ENCODE assay signal across 7 mouse cellular contexts in genomic region chr12:116281427-116282281, GRCm38 (mm10). TPM values are rescaled to one million over a fixed set of nuclear protein-coding genes. Genes with fewer than 3 reads are reported as not detected.
DNase-seq lines count a peak whose midpoint lies in the region; ATAC-seq and TF ChIP-seq lines count a peak whose summit lies in the region.

No protein-coding gene starts in this region.

- no peaks in the 10 kb centered on the region for H3K36me3 ChIP-seq in forebrain, embryonic 10.5 days (replicated peaks)
- H3K36me3 ChIP-seq in lung, postnatal 0 days (ENCODE audit: insufficient read depth, low read length) = no peaks in the 10 kb centered on the region

- no peak for TF ChIP-seq POLR2A in bone marrow macrophage, adult 2 months (IDR thresholded peaks at IDR 0.05; ENCODE audit: borderline replicate concordance, low read depth, low read length)
- TF ChIP-seq POLR2A in olfactory bulb, adult 2 months (IDR thresholded peaks at IDR 0.05; ENCODE audit: insufficient read depth, low read depth, low read length) = no peak

- DNase-seq in MN1 (ENCODE audit: low spot score) = peak; percentile 22
- DNase-seq in forebrain, embryonic 10.5 days (ENCODE audit: extremely low spot score, low spot score) = peak; percentile 35
- DNase-seq in heart, postnatal 36 days = peak; percentile 28 to 49
- peak; percentile 21 for DNase-seq in layer of hippocampus, adult 9-11 months
- peak; percentile 61 for DNase-seq in lung, postnatal 0 days (ENCODE audit: low spot score)

- no peaks in the 10 kb centered on the region for H3K27me3 ChIP-seq in forebrain, embryonic 10.5 days (ENCODE audit: poor library complexity, severe bottlenecking)
- H3K27me3 ChIP-seq in lung, postnatal 0 days (replicated peaks; ENCODE audit: insufficient read depth, low read length) = no peaks in the 10 kb centered on the region

- peaks cover 9% of the 10 kb centered on the region for H3K4me1 ChIP-seq in bone marrow macrophage, adult 2 months (ENCODE audit: control insufficient read depth, insufficient read depth, low read length)
- H3K4me1 ChIP-seq in forebrain, embryonic 10.5 days = peaks cover 21% of the 10 kb centered on the region
- H3K4me1 ChIP-seq in lung, postnatal 0 days (ENCODE audit: insufficient read depth, low read depth, low read length) = no peaks in the 10 kb centered on the region
- no peaks in the 10 kb centered on the region for H3K4me1 ChIP-seq in olfactory bulb, adult 2 months (ENCODE audit: control insufficient read depth, insufficient read depth, low read length)

- WGBS in forebrain, embryonic 10.5 days = under 1% methylated on average over 55 of the region's 55 CpGs
- WGBS in lung, postnatal 0 days = 1% methylated on average over 42 of the region's 55 CpGs
- WGBS in olfactory bulb, adult 2 months = under 1% methylated on average over 55 of the region's 55 CpGs

- ATAC-seq in lung, postnatal 0 days = peak; percentile 39

- intact Hi-C loops in heart, postnatal 36 days (cut with DNase I) = loop anchor here (1.0 to 5.0 kb wide), 5 partner anchors 46 to 340 kb away; partner anchors contain the start of genes Ncapg2 and Zfp386

- peak overlapping the region; percentile 78 for H3K4me3 ChIP-seq in bone marrow macrophage, adult 2 months (ENCODE audit: insufficient read depth, low read length)
- peak overlapping the region; percentile 96 for H3K4me3 ChIP-seq in forebrain, embryonic 10.5 days
- peak overlapping the region; percentile 100 for H3K4me3 ChIP-seq in lung, postnatal 0 days (ENCODE audit: low read depth, low read length)
- H3K4me3 ChIP-seq in olfactory bulb, adult 2 months (ENCODE audit: insufficient read depth, low read depth, low read length) = peak overlapping the region; percentile 62

- peak overlapping the region; percentile 72 for H3K9ac ChIP-seq in lung, postnatal 0 days (replicated peaks; ENCODE audit: low read depth)

- TF ChIP-seq EP300 in lung, postnatal 0 days (IDR thresholded peaks at IDR 0.05) = no peak

- H3K9me3 ChIP-seq in forebrain, embryonic 10.5 days = no peaks in the 10 kb centered on the region
- H3K9me3 ChIP-seq in lung, postnatal 0 days (ENCODE audit: low read length) = no peaks in the 10 kb centered on the region

- H3K4me2 ChIP-seq in lung, postnatal 0 days (replicated peaks; ENCODE audit: low read depth, low read length) = peak overlapping the region; percentile 91

- TF ChIP-seq CTCF in bone marrow macrophage, adult 2 months (IDR thresholded peaks at IDR 0.05; ENCODE audit: low read depth, low read length) = no peak
- TF ChIP-seq CTCF in lung, postnatal 0 days (IDR thresholded peaks at IDR 0.05) = no peak
- no peak for TF ChIP-seq CTCF in olfactory bulb, adult 2 months (IDR thresholded peaks at IDR 0.05; ENCODE audit: insufficient read depth, low read depth, low read length)

- peak overlapping the region; percentile 34 for H3K27ac ChIP-seq in bone marrow macrophage, adult 2 months (ENCODE audit: insufficient read depth, low read depth, low read length)
- H3K27ac ChIP-seq in forebrain, embryonic 10.5 days = peak overlapping the region; percentile 96
- H3K27ac ChIP-seq in lung, postnatal 0 days (ENCODE audit: low read length) = peak overlapping the region; percentile 98
- H3K27ac ChIP-seq in olfactory bulb, adult 2 months (ENCODE audit: insufficient read depth, low read depth, low read length) = peak overlapping the region; percentile 26

RNA-seq across cellular contexts. Expression of gene Esyt2, which starts 0.7 kb away (rescaled TPM):
- 26.4 and 34.0 TPM in 2 replicates for polyA plus RNA-seq in bone marrow macrophage, adult 2 months (2012; ENCODE audit: insufficient read depth, insufficient read length, missing spikeins)
- 12.0 and 12.6 TPM in 2 replicates for polyA plus RNA-seq in forebrain, embryonic 10.5 days (2016; fragmentation: Nextera tagmentation; extraction: Ambion mirVana)
- 10 to 100 TPM; 27.7 to 29.9 TPM for total RNA-seq in heart, postnatal 36 days (2021)
- polyA plus RNA-seq in lung, postnatal 0 days (2015; fragmentation: Nextera tagmentation; extraction: Ambion mirVana) = 16.7 and 17.2 TPM in 2 replicates
- polyA plus RNA-seq in olfactory bulb, adult 2 months (2012; ENCODE audit: insufficient read depth, insufficient read length, low replicate concordance, missing spikeins) = not detected in 2 replicates

RNA-seq across cellular contexts. Expression of gene Gm11027, which starts 6.5 kb away (rescaled TPM):
- polyA plus RNA-seq in bone marrow macrophage, adult 2 months (2012; ENCODE audit: insufficient read depth, insufficient read length, missing spikeins) = not detected in 2 replicates
- polyA plus RNA-seq in forebrain, embryonic 10.5 days (2016; fragmentation: Nextera tagmentation; extraction: Ambion mirVana) = not detected in 2 replicates
- total RNA-seq in heart, postnatal 36 days (2021) = not detected
- polyA plus RNA-seq in lung, postnatal 0 days (2015; fragmentation: Nextera tagmentation; extraction: Ambion mirVana) = not detected in 2 replicates
- not detected in 2 replicates for polyA plus RNA-seq in olfactory bulb, adult 2 months (2012; ENCODE audit: insufficient read depth, insufficient read length, low replicate concordance, missing spikeins)

RNA-seq across cellular contexts. Expression of gene Wdr60, which starts 18.8 kb away (rescaled TPM):
- polyA plus RNA-seq in bone marrow macrophage, adult 2 months (2012; ENCODE audit: insufficient read depth, insufficient read length, missing spikeins) = 7.7 and 9.8 TPM in 2 replicates
- 15.1 and 16.1 TPM in 2 replicates for polyA plus RNA-seq in forebrain, embryonic 10.5 days (2016; fragmentation: Nextera tagmentation; extraction: Ambion mirVana)
- 1 to 10 TPM; 2.2 to 2.7 TPM for total RNA-seq in heart, postnatal 36 days (2021)
- polyA plus RNA-seq in lung, postnatal 0 days (2015; fragmentation: Nextera tagmentation; extraction: Ambion mirVana) = 15.4 and 16.6 TPM in 2 replicates
- not detected in 2 replicates for polyA plus RNA-seq in olfactory bulb, adult 2 months (2012; ENCODE audit: insufficient read depth, insufficient read length, low replicate concordance, missing spikeins)

Comparison
In these comparisons a context has a peak if more than half of its experiments do, and no peak if none do; other contexts are left out.
1. Peak in every context shown above with its lines: DNase-seq, ATAC-seq, H3K4me3 ChIP-seq and H3K27ac ChIP-seq.
2. H3K27ac ChIP-seq: peak in every context shown above with its lines; median percentile 98 in lung, postnatal 0 days; 96 in forebrain, embryonic 10.5 days; 34 in bone marrow macrophage, adult 2 months; 26 in olfactory bulb, adult 2 months.